Mouse (Mus musculus) right cerebral cortex, adult 18-20 months (tissue): ENCODE measurements around the gene Cav1.

ENCODE experiments used
- DNase-seq: peaks from one replicate; pipeline ENCODE4 v3.0.0; 2022; ENCODE audit warnings: mixed read lengths

The Cav1 gene

DNA sequence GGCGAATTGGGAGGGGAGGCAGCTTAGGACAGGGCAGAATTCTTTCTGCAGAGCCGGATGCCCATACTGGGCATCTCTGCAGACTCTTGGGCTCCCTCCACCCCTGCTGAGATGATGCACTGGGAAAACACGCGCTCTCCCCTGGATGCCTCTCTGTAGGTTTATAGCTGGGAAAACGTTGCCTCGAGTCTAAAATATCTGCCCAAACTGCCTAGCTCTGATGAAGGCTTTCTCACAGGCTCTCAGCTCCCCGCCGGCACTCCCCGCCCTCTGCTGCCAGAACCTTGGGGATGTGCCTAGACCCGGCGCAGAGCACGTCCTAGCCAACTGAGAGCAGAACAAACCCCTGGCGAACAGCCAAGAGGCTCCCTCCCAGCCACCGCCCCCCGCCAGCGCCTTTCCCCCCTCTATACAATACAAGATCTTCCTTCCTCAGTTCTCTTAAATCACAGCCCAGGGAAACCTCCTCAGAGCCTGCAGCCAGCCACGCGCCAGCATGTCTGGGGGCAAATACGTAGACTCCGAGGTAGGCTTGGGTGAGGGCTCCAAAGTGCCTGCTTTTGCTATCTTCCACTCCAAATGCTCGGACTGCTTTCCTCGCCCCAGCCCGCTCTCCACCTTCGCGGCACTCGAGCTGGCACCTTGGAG is at the start of gene Cav1:
Gene Cav1 (plus strand): TSS at position 382 of the 648 bp plus-strand sequence.
- DNase-seq = peak; percentile 75

DNA sequence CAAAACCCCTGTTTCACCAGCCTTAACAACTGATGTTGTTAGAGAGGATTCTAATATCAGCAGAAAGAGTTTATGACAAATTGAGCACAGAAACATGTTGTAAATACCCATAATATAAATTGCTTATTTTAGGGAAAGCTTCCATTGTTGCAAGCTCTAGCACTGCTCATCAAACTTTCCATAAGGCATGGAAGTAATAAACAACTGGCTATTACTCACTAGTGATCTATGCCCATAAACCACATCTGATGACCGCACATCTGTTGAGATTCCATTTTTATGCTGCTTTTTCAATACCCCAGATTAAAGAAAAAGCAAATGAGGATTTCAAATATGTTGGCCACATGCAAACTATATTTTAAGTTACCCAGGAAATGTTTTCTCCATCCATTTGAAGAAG is 48.0 kb upstream of the Cav1 start:
- DNase-seq = no peak

DNA sequence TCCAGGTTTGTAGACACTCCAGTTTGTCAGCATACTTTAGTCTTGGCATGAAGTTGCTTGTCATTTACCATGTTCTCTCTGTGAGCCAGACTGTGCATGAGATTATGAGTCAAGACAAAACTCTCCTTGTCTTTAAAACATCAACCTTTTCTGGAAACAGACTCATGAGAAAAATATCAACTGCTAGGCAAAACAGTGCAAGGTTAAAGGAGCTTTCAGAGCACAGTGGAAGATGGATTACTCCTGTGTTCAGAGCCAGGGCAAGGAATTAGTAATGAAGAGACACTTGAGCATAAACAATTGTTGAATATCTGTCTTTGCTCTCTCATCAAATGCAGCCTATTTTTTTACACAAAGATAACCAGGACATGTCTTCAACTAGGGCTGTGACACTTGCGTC is 47.2 kb upstream of the Cav1 start:
- no peak for DNase-seq

- DNase-seq = no peak
Observed at GRCm38 (mm10) chr6:17262786-17263185, 43.3 kb upstream of the Cav1 start.

DNA sequence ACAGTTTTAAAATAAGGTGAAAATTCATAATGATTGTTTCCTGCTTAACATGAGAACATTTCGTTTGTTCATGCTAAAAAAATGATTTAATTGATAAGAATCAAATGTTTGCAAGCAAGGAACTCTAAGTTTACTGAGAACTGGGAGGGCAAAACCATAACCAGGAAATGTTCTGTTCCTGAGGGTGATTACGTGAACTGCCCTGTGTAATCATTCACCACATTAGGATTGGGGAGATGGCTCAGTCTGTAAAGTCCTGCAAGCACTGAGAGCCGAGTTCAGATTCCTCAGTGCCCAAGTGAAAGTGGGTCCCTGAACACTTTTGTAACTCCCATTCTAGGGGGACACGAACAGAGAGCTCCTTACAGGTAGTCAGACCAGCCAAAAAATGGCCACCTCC is 41.1 kb upstream of the Cav1 start:
- no peak for DNase-seq

DNA sequence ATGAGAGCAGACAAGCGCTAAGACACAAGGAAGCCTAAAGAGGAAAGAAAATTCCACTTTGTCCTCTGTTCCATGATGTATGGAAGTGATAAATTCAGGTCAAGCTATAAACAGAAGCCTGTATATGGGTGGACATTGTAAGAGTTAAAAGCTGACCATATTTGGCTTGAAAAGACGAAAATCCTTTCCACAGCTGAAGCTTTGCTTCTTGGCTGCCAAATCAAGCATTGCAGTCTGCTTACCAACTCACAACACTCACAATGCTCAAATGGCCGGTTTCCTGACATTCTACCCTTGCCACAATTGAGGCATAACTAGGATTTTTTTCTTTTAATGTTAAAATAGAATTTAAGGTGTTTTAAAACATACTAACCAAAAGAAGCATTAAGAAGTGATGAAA is 39.7 kb upstream of the Cav1 start:
- no peak for DNase-seq

GRCm38 (mm10) chr6:17278366-17278765 is 27.8 kb upstream of the Cav1 start:
- no peak for DNase-seq

DNA sequence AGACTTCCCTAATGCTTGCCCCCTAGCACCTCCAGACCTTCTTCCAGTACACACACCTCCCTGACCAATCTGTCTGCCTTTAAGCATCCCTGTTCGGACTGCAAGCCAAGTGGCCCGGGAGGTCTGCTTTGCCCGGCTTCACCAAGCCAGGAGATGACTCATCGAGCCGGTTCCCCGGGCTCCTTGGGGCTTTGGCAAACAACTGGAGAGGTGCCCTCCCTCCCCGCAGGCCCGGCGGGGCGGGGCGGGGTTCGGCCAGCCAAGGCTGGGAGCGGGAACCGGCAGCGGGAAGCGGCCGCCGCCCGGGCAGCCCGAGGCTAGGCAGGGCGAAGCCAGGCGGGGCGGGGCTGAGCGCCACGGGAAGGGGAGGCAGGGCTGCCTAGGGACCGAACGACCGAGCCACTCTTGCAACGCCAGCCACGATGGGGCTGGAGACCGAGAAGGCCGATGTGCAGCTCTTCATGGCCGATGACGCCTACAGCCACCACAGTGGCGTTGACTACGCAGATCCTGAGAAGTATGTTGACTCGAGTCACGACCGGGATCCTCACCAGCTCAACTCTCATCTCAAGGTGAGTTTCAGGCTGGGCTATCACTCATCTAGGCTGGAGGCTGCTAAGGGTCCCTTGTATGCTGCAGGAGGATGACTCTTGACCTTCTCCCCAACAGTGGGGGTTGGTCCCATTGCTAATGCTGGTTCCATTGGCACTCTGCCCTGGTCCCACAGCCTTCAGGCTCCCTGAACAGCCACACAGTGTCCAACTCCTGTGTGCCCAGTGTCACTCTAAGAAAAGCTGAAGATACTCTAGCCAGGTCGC is 25.0 kb upstream of the Cav1 start, which contains the start of gene Cav2:
Gene Cav2 (plus strand): TSS at position 247 of the 818 bp plus-strand sequence.
- DNase-seq = peak; percentile 67

- no peak for DNase-seq
Observed at GRCm38 (mm10) chr6:17281757-17282092, 24.4 kb upstream of the Cav1 start.

DNA sequence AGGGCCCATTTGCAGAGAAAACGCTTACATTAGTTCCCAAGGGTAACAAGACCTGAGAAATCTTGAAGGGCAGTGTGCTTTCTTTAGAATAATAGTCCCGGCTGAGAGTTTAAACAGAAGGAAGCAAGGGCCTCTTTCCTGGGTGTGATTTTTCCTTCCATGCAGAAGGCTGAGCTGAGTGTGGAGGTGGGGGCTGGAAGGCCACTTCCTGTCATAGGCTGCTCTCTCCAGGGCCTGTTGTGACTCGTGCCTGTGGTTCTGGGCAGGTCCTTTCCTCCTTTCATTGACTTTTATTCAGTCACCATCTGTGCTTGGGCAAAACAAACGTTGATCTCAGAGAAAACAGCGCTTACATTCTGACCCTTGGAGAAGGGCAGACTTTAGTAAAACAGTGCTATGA is 24.0 kb upstream of the Cav1 start:
- no peak for DNase-seq

- DNase-seq = no peak
Observed at GRCm38 (mm10) chr6:17283834-17284233, 22.3 kb upstream of the Cav1 start.

DNA sequence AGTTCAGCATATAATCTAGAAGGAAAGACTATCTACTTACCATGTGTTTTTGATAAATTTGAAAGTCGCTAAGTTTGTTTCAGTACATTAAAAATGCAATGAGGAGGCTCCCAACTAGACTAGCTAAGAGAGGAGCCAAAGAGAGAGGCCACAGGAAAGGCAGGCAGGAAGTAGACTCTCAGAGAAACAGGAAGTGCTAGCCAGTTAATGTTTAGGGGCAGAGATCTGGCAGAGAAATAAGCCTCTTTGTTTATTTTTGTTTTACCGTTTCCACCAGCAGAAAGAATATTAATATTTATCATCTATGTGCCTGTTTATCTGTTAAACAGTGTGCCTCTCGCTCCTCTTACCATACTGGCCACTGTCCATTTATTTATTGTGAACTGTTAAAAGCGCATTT is 19.8 kb upstream of the Cav1 start:
- DNase-seq = no peak

GRCm38 (mm10) chr6:17295116-17295515 is 11.0 kb upstream of the Cav1 start:
- DNase-seq = no peak

DNA sequence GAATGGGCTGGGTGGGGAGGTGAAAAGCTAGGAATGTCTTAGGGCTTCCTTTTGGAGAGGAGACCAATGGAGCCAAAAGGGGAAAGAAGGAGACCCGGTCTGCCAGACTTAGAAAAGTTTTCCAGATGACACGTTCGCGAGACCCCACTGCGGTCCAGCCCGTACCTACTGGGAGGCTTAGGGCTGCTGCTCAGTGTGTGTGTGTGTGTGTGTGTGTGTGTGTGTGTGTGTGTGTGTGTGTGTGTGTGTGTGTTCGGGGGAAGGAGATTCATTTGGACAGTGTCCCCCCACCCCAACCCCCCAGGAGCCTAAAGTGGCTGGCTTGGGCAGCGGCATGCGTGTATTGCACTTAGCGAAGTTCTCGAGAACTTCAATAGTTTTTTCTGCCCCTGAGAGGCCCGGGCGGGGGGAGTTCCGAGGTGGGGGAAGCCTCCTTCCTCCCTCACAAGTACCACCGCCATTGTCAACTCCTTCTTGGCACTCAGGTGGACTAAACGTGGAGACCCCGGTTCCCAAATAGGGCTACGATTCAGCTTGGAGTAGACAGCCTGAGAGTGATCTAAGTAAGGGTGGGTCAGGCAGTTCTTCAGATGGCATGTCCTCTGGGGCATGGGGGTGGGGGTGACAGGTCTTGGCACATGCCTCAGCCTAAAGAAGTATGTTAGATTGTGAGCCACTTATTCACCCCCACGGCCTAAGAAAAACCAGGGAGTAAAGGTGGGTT is 629 bp downstream of the Cav1 start:
- DNase-seq = no peak

DNA sequence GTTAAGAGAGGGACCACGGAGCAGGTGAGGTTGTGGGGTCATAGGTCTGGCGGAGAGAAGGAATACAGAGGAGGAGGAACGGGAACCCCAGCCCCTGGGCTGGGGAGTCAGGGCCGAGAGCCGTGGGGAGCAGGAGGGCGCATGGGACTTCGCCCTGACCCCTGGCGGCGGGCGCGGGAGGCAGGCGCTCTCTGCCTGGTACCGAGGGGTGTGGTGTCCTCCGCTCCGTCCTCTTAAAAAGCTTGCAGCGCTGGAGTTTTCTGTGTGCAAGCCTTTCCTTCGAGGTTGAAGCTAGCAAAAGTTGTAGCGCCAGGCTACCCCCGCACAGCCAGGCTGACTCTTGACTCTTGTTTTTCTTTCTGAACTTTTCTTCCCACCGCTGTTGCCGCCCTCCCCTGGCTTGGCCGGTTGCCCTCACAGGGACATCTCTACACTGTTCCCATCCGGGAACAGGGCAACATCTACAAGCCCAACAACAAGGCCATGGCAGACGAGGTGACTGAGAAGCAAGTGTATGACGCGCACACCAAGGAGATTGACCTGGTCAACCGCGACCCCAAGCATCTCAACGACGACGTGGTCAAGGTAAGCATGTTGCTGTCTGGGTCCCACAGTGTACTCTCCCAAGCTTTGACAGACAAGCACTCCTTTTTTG is 1.5 kb downstream of the Cav1 start:
- DNase-seq = peak; percentile 19

DNA sequence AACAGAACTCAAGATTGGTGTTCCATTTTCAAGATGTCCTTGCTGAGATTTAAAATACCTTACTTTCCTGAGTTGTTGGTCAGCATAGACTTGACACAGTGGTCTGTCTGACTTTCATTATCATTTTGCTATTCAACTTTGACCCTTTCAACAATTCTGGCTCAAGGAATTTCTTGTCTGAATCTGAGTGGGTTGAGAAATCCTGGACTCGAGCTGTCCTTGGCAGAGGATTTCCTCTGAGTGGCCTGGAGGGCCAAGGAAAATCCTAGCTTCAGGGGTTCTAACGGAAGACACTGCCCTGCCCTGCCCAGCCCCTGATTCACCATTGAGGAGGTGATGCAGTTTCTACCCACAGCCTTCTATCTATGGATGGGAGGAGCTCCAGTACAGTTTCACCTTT is 2.5 kb downstream of the Cav1 start:
- no peak for DNase-seq

GRCm38 (mm10) chr6:17309260-17309659 is 3.1 kb downstream of the Cav1 start:
- DNase-seq = peak; percentile 30

GRCm38 (mm10) chr6:17314241-17314640 is 8.1 kb downstream of the Cav1 start:
- DNase-seq = no peak

GRCm38 (mm10) chr6:17314659-17315616 is 8.8 kb downstream of the Cav1 start:
- DNase-seq = no peak

DNA sequence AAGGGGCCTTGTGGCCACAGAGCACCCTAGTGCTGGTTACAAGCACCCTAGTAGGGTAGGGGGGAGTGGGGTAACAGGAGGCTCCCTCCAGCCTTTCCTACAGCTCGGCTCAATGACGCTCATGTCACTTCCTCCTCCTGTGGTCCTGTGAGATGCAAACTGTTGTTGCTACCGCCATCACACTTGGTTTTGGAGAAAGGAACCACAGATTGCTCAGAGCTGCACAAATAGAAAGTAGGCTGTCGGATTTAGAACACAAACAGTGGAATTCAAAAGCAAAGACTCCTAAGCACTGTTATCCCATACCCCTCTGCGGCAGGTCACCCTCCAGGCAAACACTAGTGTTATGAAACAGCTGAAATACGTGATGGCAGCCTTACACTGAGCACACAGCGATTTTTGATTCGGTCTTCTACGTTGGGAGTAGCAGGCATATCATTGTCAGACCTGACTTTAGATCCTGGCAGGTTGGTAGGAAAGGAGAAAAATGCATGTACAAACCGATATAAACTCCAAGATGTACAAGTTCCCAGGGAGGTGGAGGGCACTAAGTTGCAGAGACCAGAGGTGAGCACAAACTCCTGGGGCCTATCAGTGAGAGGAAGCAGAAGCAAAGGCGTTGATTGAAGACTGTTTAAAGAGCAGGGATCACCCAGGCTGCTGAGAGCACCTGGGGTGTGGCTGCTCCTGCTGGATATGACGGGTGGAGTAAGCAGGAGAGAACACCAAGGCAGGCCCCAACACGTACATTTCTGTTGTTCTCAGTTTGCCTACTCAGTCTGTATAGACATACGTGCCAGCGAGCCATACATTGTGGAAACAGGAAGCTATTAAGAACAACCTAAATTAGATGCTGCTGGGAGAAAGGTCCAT is 10.4 kb downstream of the Cav1 start:
- DNase-seq = no peak

GRCm38 (mm10) chr6:17317167-17317524 is 11.0 kb downstream of the Cav1 start:
- DNase-seq = no peak
